Mouse (Mus musculus) large intestine, adult 2 months (tissue): Measurements from ENCODE around the gene Dctn2. TPM values are rescaled to one million over a fixed set of nuclear protein-coding genes. Genes with fewer than 3 reads are reported as not detected.
A peak's percentile ranks its signal among the peaks of the same experiment; 100 is the strongest.

Source experiments
- DNase-seq: peaks from one replicate; pipeline ENCODE4 v3.0.0-alpha.2; 2012; ENCODE audit warnings: low read depth, low spot score
- WGBS: fragments of 180-500 bp; shearing (Covaris S2); methylation state at CpG from one replicate; pipeline ENCODE4 v1.1.7; 2018; 5-methylcytosine and 5-hydroxymethylcytosine counted together
- polyA plus RNA-seq: library from polyadenylated mRNA; depleted of rRNA; stranded (reverse); fragments of >200 nt; gene quantifications from 2 replicates; pipeline ENCODE4 v1.2.3, GENCODE M21; 2012

The Dctn2 gene
- polyA plus RNA-seq, 1 experiment = 181 TPM

- no peak for DNase-seq
- 43% methylated on average over 15 of the region's 15 CpGs for WGBS
Observed at GRCm38 (mm10) chr10:127287271-127287935, 21.2 kb downstream of the Dctn2 start.

- 0% methylated on average over 3 of the region's 3 CpGs for WGBS
- no peak for DNase-seq
Observed at GRCm38 (mm10) chr10:127287936-127288293, 21.7 kb downstream of the Dctn2 start.

DNA sequence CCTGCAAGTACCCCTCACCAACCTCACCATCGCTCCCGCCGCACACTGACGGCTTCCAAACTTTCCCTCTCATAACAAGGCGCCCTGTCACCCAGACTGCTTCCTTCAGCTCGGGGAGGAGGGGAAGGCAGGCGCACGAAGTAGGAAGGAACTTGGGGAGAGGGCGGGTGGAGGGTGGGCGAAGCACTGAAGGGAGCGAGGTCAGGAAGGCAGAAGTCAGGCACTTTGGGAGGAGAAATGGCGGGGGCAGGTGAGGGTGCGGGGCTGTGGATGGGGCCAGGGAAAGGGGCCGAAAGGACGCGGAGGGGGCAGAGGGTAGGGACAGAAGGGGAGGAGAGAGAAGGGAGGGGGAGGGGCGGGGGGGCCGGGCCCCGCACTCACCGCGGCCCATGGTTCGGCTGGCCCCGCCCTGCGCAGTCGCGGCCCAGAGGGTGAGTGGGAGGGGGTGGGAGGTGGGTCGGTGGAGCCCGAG is 22.2 kb downstream of the Dctn2 start:
- 1% methylated on average over 26 of the region's 28 CpGs for WGBS
- DNase-seq = no peak

DNA sequence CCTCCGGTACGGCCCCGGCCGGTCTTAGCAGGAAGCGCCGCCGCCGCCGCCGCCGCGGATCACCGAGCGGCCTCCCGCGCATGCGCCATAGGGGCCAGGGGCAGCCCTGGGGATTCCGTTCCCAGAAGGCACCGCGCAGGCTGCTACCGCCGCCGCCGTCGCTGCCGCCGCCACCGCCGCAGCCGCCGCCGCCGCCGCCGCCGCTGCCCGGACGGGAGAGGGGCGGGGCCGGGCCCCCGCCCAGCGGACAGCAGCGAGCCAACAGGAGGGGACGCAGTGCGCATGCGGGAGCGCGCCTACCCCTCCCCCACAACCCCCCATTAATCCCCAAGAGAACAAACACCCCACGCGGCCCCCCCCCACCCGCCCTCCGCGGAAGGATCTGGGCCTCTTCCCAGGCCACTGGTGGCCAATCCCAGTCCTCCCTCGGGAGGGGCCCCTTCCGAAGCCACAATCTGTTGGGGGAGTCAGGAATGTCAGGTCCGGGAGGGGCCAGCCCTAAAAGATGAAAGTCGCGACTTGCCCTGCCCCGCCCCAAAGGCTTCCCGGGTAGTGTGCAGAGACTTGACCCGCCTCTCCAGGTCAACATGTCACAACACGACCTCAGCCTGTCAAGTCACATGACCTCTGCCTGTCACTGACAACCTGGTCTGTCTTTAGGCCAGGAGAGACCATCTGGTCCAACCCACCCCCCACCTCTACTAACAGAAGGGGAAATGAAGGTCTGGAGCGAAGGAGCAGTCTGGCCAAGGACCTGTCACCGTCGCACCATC is 22.8 kb downstream of the Dctn2 start, which contains the start of gene Mbd6:
Mbd6 (minus strand) TSS at position 219 of the 773 bp plus-strand sequence.
- WGBS = under 1% methylated on average over 56 of the region's 65 CpGs

GRCm38 (mm10) chr10:127289573-127290191 is 23.5 kb downstream of the Dctn2 start:
- DNase-seq = no peak
- under 1% methylated on average over 15 of the region's 15 CpGs for WGBS

More for the DNA sequence above, 22.8 kb downstream of the Dctn2 start, which contains the start of gene Mbd6:
- no peak for DNase-seq

GRCm38 (mm10) chr10:127290307-127290929 is 24.2 kb downstream of the Dctn2 start:
- under 1% methylated on average over 46 of the region's 47 CpGs for WGBS
- peak; percentile 97 for DNase-seq

GRCm38 (mm10) chr10:127290930-127291880 is 25.0 kb downstream of the Dctn2 start:
- 4% methylated on average over 19 of the region's 19 CpGs for WGBS

DNA sequence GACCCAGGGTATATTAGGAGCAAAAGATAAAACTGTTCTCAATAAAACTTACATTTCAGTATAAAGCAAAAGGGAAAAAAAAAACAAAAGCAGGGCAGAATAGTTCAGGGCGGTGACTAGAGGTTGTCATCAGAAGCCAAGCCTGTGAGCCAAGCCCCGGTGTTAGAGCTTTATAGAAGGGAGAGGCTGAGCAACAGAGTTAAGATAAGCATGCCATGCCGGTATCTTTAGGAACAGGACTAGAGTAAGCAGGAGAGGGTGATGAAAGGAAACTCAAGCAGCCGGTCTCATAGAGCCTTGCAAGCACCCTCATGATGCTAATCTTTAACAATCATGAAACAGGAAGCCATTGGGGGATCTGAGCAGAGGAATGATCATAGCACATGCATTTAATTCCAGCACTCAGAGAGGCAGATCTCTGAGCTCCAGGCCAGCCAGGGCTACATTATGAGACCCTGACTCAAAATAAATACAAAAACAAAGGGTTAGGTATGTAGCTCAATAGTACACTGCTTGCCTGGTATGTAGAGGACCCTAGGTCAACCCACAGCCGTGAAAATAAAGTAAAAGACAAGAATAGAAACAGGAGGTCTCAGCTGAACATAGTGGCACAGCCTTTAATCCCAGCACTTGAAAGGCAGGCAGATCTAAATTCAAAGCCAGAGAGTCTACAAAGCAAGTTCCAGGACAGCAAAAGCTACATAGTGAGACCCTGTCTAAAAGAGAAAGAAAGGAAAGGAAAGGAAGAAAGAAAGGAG is 25.9 kb downstream of the Dctn2 start:
- WGBS = 10% methylated on average over 5 of the region's 5 CpGs
- no peak for DNase-seq

More at GRCm38 (mm10) chr10:127290930-127291880, 25.0 kb downstream of the Dctn2 start:
- no peak for DNase-seq

GRCm38 (mm10) chr10:127292987-127293538 is 26.9 kb downstream of the Dctn2 start:
- 56% methylated on average over 6 of the region's 6 CpGs for WGBS
- no peak for DNase-seq

- DNase-seq = no peak
- WGBS = 77% methylated on average over 3 of the region's 3 CpGs
Observed at GRCm38 (mm10) chr10:127293590-127294113, 27.5 kb downstream of the Dctn2 start.

DNA sequence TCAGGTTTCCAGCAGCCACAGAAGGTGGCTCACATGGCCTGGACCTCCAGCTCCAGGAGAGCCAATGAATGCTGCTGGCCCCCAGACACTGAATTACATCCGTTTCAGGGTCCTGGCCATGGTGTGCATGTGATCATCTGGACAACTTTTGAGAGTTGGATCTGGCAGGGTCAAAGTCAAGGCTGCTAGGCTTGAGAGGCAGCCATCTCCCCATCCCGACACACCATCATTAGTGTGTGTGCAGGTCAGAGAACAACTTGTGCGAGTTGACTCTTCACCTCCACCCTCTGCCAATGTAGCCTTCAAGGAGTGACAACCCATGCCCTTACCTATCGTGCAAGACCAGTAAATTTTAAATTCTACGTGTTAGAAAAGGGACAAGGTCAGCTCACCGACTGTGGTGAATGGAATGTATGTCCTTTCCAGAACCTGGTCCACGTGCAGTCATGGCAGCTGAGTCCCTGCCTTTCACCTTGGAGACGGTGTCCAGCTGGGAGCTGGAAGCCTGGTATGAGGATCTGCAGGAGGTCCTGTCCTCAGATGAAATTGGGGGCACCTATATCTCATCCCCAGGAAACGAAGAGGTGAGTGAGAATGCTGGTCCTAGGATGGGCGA is 28.8 kb downstream of the Dctn2 start:
- WGBS = 87% methylated on average over 10 of the region's 10 CpGs

DNA sequence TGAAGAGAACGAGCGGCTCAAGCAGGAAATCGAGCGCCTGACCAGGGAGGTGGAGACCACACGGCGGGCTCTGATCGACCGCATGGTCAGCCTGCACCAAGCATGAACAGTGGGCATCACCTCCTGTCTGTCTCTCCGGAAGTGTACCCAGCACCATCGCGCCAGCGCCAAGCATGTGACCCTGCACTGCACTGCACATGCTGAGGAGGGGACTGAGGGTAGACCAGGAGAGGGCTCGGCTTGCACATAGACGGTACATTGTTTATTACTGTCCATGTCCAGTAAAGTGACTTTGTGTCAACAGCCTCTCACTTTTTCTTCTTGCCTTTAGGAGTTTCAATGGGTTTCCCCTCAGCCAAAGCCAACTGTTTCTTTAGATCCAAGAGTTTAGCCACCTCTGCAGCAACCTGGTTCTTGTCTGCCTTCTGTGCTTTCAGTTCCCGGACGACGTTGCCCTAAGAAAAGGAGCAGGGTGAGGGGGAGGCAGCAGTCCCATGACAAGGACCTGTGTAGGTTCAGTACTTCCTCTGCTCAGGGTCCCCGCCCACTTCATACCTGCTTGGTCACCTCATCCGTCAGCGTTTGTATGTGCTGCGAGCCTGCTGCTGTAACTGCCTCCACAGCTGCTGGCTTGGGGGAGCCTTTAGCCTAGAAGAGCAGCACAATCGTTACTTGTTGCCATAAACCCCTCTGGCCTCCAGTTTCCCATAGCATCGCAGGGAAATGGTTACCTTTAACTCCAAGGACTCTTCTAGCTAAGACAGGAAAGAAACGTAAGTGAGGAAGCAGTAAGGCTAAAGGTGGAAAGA is 30.0 kb downstream of the Dctn2 start:
- WGBS = 81% methylated on average over 24 of the region's 24 CpGs
- no peak for DNase-seq

More for the DNA sequence above, 28.8 kb downstream of the Dctn2 start:
- DNase-seq = no peak

DNA sequence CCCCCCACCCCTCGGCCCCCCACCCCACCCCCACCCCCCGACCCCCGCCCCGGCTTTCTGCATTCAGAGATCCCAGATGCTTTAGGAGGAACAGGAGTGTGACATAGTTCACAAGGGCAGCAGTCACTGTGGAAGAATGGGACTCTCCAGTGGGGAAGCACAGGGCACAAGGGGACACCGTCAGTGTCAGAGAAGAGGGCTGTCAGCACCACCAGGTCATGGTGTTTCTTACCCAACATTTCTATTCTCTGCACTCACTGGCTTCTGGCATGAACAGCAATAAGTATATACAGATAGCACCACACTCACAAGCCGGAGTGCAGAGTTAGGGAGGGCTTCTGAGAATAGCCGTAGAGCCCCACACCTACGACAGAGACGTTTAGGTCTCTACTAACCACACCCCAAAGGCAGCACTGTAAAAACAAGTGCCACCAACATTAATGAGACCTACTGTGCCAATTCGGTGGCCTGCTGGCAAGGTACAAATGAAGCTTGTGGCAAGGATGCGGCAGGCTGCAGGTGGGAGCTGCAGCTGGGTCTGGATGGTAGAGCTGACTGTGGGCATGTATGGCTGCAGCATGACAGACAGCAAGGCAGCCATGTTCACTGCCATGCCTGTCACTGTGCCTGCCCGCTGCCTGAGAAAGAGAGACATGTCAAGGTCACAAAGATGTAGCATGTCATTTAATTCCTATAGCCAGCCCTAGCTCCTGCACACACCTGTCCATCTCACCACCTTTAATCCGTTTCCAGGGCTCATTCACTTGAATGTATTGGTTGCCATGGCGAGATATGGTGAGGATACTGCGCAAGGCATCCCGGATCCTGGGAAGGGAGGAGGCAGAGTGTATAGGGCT is 31.1 kb downstream of the Dctn2 start:
- 84% methylated on average over 16 of the region's 16 CpGs for WGBS

GRCm38 (mm10) chr10:127300361-127300760 is 34.2 kb downstream of the Dctn2 start:
- WGBS = 94% methylated on average over 6 of the region's 6 CpGs

More for the DNA sequence above, 31.1 kb downstream of the Dctn2 start:
- no peak for DNase-seq

GRCm38 (mm10) chr10:127303136-127303535 is 37.0 kb downstream of the Dctn2 start:
- 91% methylated on average over 11 of the region's 11 CpGs for WGBS
- DNase-seq = no peak

More at GRCm38 (mm10) chr10:127300361-127300760, 34.2 kb downstream of the Dctn2 start:
- no peak for DNase-seq
